Mouse (Mus musculus) urinary bladder, adult 2 months (tissue): ENCODE results near the gene Amz1. TPM values are rescaled to one million over a fixed set of nuclear protein-coding genes. Genes with fewer than 3 reads are reported as not detected.

Experiments used
- DNase-seq: peaks from one replicate; pipeline ENCODE4 v3.0.0; 2022; ENCODE audit warnings: low spot score
- polyA plus RNA-seq: library from polyadenylated mRNA; depleted of rRNA; stranded (reverse); fragments of >200 nt; gene quantifications from 2 replicates; pipeline ENCODE4 v1.2.3, GENCODE M21; 2012

Amz1 gene
- polyA plus RNA-seq, 1 experiment, result 1.2 TPM

DNA sequence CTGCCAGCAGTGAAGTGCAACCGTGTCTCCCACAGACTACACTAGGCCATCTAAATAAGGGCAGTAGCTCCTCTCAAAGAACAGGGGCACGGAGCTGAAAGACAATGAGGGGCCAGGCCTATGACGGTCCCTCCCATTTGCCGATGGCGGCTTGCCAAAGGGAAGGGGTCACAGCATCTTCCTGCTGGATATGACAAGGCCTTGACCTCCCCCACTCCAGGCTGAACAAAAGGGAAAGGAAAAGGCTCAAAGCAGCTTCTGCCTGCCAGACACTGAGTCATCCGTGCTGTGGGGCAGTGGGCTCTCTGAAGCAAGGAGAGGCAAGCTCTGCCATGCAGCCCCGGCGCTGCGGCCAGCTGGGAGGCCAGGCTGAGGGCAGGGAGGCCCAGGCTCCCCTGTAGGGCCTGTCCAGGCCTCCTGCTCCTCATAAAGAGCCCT lies 43.8 kb downstream of the Amz1 start:
- DNase-seq, result no peak

- no peak for DNase-seq
Observed at GRCm38 (mm10) chr5:140768333-140768732, 44.4 kb downstream of the Amz1 start.

- DNase-seq, result no peak
Observed at GRCm38 (mm10) chr5:140771612-140772011, 47.7 kb downstream of the Amz1 start.

- no peak for DNase-seq
Observed at GRCm38 (mm10) chr5:140772158-140772557, 48.2 kb downstream of the Amz1 start.

DNA sequence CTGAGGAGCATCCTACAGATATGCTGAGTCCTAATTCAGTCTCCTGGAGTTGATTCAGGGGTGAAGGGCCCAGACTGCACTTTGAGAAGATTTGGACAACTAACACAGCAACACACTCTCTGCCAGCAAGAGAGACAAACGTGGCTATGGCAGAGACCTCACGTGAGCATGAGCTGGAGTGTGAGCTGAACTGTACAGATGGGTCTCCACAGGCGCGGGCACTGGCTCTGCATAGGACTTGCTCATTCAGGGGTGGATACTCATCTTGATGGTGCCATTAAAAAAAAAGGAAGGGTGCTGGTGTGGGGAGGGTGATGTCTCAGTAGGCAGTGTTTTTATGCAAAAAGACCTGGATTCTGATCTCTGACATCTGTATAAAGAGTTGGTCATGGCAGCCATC lies 51.2 kb downstream of the Amz1 start:
- no peak for DNase-seq

DNA sequence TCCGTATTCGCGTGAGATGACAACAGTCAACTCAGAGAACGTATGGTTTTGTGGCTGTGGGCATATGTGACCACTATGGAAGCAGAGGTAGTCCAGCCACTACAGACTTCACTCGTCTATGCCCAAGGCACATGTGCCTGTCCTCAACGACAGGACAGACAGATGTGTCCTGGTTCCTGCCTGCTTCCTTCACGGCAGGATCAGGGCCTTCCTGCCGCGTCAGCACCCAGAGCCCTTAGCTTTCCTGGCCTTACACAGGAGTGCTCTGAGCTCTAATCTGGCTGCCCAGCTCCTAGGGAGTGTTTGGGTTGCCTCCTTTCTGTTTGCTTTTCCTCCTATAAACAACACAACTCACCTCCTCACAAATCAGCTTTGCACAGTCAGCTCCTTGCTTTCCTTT lies 53.0 kb downstream of the Amz1 start:
- DNase-seq, result no peak

DNA sequence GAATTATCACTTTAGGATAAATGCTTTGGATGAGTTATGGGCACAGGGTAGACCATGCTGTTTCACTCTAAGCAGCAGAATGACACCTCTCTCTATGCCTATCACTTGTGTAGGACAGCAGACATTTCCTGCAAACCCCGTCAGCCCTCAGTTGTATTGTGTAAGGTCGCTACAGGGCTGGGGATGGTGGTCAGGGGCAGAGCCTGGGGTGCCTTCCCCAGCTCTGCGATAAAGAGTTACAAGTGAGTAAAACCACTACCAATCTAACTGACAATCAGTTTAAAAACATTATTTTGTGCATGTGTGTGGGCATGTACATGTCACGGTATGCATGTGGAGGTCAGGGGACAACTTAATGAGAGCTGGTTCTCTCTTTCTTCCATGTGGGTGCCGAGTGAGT lies 57.2 kb downstream of the Amz1 start:
- DNase-seq, result no peak

GRCm38 (mm10) chr5:140781886-140782572 lies 58.1 kb downstream of the Amz1 start:
- no peak for DNase-seq

DNA sequence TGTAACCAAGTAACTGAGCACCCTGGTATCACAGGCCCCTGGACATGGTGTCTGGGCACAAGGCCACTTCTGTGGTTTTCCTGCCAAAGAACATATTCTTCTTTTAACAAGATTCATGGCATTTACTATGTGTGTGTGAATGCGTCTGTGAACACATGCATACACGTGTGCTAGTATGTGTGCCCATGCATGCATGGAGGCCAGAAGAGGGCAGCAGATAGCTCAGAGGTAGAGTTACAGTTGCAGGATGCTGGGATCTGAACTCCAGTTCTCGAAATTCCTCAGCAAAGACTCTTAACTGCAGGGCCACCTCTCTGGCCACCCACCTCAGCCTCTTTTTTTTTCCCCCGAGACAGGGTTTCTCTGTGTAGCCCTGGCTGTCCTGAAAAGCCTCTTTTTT lies 59.6 kb downstream of the Amz1 start:
- DNase-seq, result no peak

DNA sequence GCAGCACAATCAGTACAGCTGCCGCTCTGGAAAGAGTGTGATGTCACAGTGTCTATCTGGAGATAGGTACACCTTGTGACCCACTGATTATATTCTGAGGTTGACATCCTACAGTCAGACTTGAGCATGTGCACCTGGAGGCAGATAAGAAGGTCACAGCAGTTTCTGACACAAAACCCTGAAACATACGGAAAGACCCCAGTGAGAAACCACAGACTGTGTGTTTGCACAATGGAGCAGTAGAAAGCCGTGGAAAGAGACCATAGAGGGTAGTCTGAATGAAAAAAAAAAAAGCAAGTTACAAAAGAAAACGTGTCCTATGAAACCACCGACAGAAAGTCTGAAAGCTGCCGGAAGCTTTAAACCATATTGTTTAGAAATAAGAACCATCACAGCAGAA lies 60.4 kb downstream of the Amz1 start:
- DNase-seq, result no peak

- no peak for DNase-seq
Observed at GRCm38 (mm10) chr5:140785240-140785872, 61.4 kb downstream of the Amz1 start.

- no peak for DNase-seq
Observed at GRCm38 (mm10) chr5:140789561-140789960, 65.6 kb downstream of the Amz1 start.

DNA sequence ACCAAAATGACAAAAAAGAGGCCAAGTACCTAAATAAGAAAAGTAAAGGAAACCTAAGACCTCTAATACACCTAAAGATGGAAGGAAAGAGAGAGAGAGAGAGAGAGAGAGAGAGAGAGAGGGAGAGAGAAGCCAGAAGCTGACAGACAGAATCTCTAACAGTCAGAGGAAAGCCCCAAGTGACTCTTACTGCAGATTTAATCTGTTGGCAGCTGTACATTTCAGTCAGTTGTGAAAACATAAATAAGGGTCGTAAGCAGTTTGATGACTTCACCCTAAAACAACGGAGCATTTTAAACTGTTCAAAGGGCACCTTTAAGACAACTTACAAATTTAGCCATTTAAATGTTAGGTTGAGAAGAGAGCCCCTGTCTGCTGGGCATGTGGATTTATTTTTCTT lies 66.5 kb downstream of the Amz1 start:
- no peak for DNase-seq

- no peak for DNase-seq
Observed at GRCm38 (mm10) chr5:140790937-140791877, 67.3 kb downstream of the Amz1 start.

DNA sequence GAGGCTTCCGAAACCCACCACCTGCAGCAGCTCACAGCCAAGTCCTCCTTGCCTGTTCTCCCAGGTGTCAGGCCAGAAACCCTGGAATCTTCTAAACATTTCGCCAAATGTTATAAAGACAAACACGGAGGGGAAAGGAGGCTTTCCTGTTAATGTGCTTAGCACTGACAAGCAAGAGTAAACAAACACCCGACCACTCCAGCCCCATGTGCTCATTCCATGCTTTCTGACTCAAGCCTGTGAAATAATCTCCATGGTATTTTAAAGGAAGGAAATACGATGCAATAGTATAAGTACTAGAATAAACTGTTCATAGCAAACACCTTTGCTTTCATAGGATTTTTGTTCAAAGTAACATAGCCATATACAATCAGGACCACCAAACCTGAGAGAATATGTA lies 68.3 kb downstream of the Amz1 start:
- DNase-seq, result no peak

DNA sequence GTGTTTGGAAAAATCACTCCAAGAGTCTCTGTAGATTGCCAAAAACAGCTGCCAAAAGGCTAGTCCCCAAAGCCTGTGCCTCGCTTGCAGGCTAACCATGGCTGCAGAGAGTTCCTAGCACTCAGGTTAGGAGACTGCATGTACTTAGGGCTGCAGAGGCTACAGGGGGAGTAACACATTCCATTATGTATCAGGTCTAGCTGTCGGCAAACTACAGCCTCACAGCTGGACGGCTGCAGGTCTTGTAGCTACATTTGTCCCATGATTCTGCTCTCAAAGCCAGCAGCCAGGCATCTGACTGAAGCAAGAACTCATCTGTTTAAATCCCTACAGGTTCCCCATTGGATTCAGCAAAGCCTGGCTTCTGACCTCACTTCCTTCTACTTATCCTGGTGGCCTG lies 70.8 kb downstream of the Amz1 start:
- no peak for DNase-seq

DNA sequence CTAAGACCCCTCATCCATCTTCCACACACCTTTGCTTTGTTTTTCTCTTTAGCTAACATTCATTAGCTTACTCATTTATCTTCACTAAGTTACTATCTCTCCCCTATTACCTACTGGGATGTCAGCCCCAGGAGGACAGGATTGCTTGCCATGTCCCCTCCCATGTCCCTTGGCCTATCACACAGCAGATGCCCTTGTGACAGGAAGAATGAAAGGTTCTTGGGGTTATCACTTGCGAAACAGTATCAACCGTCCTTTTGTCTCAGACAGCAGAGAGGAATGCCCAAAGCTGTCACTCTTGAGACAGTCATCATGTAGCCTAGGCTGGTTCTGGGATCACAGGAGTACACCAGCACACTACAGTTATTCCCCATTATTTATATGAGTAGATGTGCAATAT lies 71.2 kb downstream of the Amz1 start:
- DNase-seq, result no peak

DNA sequence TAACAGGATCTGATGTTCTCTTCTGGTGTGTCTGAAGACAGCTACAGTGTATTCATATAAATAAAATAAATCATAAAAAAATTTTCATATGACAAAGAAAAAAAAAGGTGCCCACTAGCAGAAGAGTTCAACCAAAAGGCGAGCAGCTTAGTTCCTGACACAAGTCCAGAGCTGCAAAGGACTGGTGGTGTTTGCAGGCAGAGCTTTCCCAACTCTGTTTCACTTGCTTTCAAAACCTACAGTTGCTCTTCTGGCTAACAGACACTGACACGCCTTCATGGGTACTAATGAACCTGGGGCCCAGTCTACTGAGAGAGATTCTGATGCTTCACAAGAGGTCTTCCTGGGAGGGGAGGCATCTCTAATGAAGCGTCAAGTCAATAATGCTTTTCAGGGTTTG lies 72.1 kb downstream of the Amz1 start:
- no peak for DNase-seq

- no peak for DNase-seq
Observed at GRCm38 (mm10) chr5:140798158-140798557, 74.2 kb downstream of the Amz1 start.

DNA sequence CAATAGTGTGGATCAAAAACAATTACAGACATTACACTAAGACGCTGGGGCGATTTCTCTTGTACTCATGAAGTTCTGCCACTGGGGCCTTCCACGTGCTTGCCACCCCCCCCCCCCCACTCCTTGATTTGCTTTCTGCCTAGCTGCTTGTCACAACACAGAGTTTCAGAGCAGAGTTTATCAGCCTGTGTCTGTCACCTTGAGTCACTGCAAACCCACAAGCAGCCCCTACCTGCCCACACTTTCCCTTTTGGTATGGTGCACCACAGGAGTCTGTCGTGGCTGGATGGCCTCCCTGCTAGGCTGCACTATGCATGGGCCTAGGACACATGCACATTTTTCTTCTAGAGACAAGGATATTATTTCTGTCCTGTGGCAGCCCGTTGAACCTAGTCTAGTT lies 74.8 kb downstream of the Amz1 start:
- no peak for DNase-seq

DNA sequence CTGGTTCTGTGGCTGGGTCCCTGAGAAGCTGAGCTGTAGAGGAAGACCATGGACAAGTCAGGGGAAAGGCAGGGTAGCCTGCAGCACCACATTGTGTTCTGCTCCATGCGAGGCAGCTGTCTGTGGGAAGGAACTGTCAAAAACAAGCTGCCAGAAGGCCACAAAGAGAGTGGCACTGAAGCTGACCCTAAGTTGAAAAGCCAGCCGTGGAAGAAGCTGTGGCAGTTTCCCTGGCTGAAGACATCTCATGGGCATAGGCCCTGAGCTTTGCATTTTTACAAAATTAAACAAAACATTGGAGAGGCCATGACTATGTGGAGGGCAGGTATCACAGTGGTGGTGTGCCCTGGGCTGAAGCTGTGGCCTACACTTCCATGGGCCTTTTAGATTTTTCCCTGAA lies 75.3 kb downstream of the Amz1 start:
- DNase-seq, result no peak

DNA sequence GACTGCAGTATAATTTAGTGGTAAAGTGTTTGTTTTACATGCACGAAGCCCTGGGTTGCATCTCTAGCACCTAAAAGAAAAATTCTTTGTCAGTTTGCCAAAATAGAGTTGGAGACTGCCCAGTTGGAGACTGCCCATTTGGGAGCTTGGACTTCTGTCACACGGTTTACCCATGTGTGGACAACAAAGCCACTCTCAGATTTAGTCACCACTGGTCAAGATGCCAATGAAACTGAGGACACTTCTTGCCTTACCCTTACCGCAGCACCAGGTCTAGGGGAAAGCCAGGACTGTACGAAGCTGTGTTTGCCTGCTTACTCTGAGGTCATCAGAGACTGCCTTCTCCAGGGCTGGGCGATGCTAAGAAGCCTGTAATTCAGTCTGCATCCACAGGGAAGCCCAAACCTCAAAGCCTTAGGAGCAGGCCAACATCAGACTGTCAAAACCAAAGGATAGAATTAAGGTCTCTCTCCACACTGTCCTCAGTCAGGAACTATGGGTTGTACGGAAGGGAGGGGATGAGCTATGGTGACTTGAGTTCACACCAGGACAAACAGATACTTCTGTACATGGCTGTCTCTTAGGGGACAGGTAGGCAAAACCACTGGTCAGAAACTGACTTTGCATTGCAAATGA lies 76.5 kb downstream of the Amz1 start:
- DNase-seq, result no peak
